11 mouse cellular contexts compared by ENCODE assay signal in genomic region chr2:13275874-13276273, GRCm38 (mm10). TPM values are rescaled to one million over a fixed set of nuclear protein-coding genes. Genes with fewer than 3 reads are reported as not detected.
DNase-seq lines count a peak whose midpoint lies in the region; ATAC-seq and TF ChIP-seq lines count a peak whose summit lies in the region.
"Had no signal": no experiment of that assay in that cellular context is flagged by ENCODE, and none has a peak within 500 bp of the region (broad histone marks: within the 10 kb centered on the region; RNA-seq: fewer than 3 reads in every experiment).

No protein-coding gene starts in this region.

- H3K27me3 ChIP-seq in heart, postnatal 0 days (ENCODE audit: control insufficient read depth, insufficient read depth, low read length), result no peaks in the 10 kb centered on the region
- H3K27me3 ChIP-seq in midbrain, embryonic 11.5 days (ENCODE audit: control insufficient read depth, insufficient read depth, low read length), result no peaks in the 10 kb centered on the region
- no peaks in the 10 kb centered on the region for H3K27me3 ChIP-seq in midbrain, embryonic 14.5 days (ENCODE audit: control insufficient read depth, insufficient read depth, low read length)
- H3K27me3 ChIP-seq in small intestine, adult 2 months (ENCODE audit: control insufficient read depth, insufficient read depth, low read length), result no peaks in the 10 kb centered on the region
- H3K27me3 ChIP-seq in forebrain, embryonic 10.5 days (ENCODE audit: poor library complexity, severe bottlenecking), result no peaks in the 10 kb centered on the region
- H3K27me3 ChIP-seq: embryonic facial prominence, embryonic 12.5 days; midbrain, embryonic 13.5 days had no signal

- 0 out of 2 replicates have a peak, but pooled peaks cover under 1% of the 10 kb centered on the region for H3K4me1 ChIP-seq in heart, postnatal 0 days (ENCODE audit: control insufficient read depth, insufficient read depth)
- H3K4me1 ChIP-seq in midbrain, embryonic 11.5 days (ENCODE audit: control insufficient read depth, insufficient read depth, low read length), result peaks cover under 1% of the 10 kb centered on the region; the same call in 1 of the 2 replicates
- no peaks in the 10 kb centered on the region; the same call in 1 of the 2 replicates for H3K4me1 ChIP-seq in midbrain, embryonic 14.5 days (ENCODE audit: control insufficient read depth, insufficient read depth, low read length)
- H3K4me1 ChIP-seq in small intestine, adult 2 months (ENCODE audit: control insufficient read depth, insufficient read depth, insufficient read length, low read length), result no peaks in the 10 kb centered on the region
- H3K4me1 ChIP-seq in forebrain, embryonic 10.5 days, result peaks cover 7% of the 10 kb centered on the region

- no peak overlapping the region for H3K4me3 ChIP-seq in heart, postnatal 0 days (ENCODE audit: low read depth, low read length)
- H3K4me3 ChIP-seq in midbrain, embryonic 11.5 days (ENCODE audit: low read depth, low read length), result no peak overlapping the region
- H3K4me3 ChIP-seq in midbrain, embryonic 14.5 days (replicated peaks; ENCODE audit: low read depth, low read length), result no peak overlapping the region
- no peak overlapping the region for H3K4me3 ChIP-seq in small intestine, adult 2 months (ENCODE audit: low read depth, low read length)
- no peak overlapping the region for H3K4me3 ChIP-seq in forebrain, embryonic 10.5 days
- H3K4me3 ChIP-seq: embryonic facial prominence, embryonic 12.5 days; midbrain, embryonic 13.5 days had no signal

- TF ChIP-seq CTCF in heart, postnatal 0 days (IDR thresholded peaks at IDR 0.05; ENCODE audit: low read depth), result 0 out of 2 replicates have a peak, but pooled peaks have one; percentile 12
- peak; percentile 45; the same call in 1 of the 2 replicates for TF ChIP-seq CTCF in small intestine, adult 2 months (IDR thresholded peaks at IDR 0.05; ENCODE audit: extremely low read depth, insufficient read length, insufficient replicate concordance, low read depth, low read length)

- H3K4me2 ChIP-seq in heart, postnatal 0 days (ENCODE audit: low read depth, low read length), result no peak overlapping the region
- H3K4me2 ChIP-seq in midbrain, embryonic 11.5 days, result no peak overlapping the region
- H3K4me2 ChIP-seq in midbrain, embryonic 14.5 days (ENCODE audit: low read length), result no peak overlapping the region
- H3K4me2 ChIP-seq: embryonic facial prominence, embryonic 12.5 days; midbrain, embryonic 13.5 days had no signal

- TF ChIP-seq POLR2A in small intestine, adult 2 months (IDR thresholded peaks at IDR 0.05; ENCODE audit: low read depth, low read length), result no peak

- intact Hi-C loops in heart, postnatal 10 days (cut with DNase I), result loop anchor here (5.0 kb wide), 3 partner anchors 581 to 1016 kb away; no protein-coding TSS in a partner anchor

- no peak for TF ChIP-seq EP300 in heart, postnatal 0 days (IDR thresholded peaks at IDR 0.05; ENCODE audit: low read depth)

- no peak for ATAC-seq in heart, postnatal 0 days (ENCODE audit: insufficient read depth, low read depth)
- no peak for ATAC-seq in midbrain, embryonic 11.5 days (ENCODE audit: low FRiP score)
- no peak for ATAC-seq in midbrain, embryonic 14.5 days (ENCODE audit: low FRiP score, low TSS enrichment)
- ATAC-seq: midbrain, embryonic 13.5 days had no signal

- H3K27ac ChIP-seq in heart, postnatal 0 days (ENCODE audit: low read depth), result no peak overlapping the region
- H3K27ac ChIP-seq in midbrain, embryonic 11.5 days (ENCODE audit: low read depth, low read length), result no peak overlapping the region
- no peak overlapping the region for H3K27ac ChIP-seq in midbrain, embryonic 14.5 days (replicated peaks; ENCODE audit: low read depth, low read length)
- H3K27ac ChIP-seq in small intestine, adult 2 months (ENCODE audit: insufficient read depth, low read depth, low read length), result no peak overlapping the region
- H3K27ac ChIP-seq in forebrain, embryonic 10.5 days, result no peak overlapping the region
- H3K27ac ChIP-seq: embryonic facial prominence, embryonic 12.5 days; midbrain, embryonic 13.5 days had no signal

- 57% methylated on average over 7 of the region's 7 CpGs for WGBS in heart, postnatal 0 days
- 52% methylated on average over 7 of the region's 7 CpGs for WGBS in midbrain, embryonic 11.5 days
- 57% methylated on average over 7 of the region's 7 CpGs for WGBS in midbrain, embryonic 14.5 days
- WGBS in small intestine, adult 2 months, result 68% methylated on average over 7 of the region's 7 CpGs
- WGBS in forebrain, embryonic 10.5 days, result 56% methylated on average over 7 of the region's 7 CpGs

- no peak for DNase-seq in heart, postnatal 0 days (ENCODE audit: low spot score)
- no peak for DNase-seq in heart, postnatal 10 days
- peak; percentile 90 for DNase-seq in midbrain, embryonic 11.5 days (ENCODE audit: low spot score, missing footprints)
- DNase-seq in midbrain, embryonic 14.5 days, result no peak
- peak; percentile 88 for DNase-seq in R1 (ENCODE audit: low read depth, low spot score)
- no peak for DNase-seq in adrenal gland, adult (ENCODE audit: inconsistent age in 2 of 2, low spot score in 1 of 2)
- DNase-seq in forebrain, embryonic 10.5 days (ENCODE audit: extremely low spot score, low spot score), result no peak
- DNase-seq: gastrocnemius, postnatal 14 days had no signal

- no peaks in the 10 kb centered on the region for H3K36me3 ChIP-seq in heart, postnatal 0 days (replicated peaks; ENCODE audit: control insufficient read depth, insufficient read depth, low read length)
- no peaks in the 10 kb centered on the region for H3K36me3 ChIP-seq in midbrain, embryonic 11.5 days (ENCODE audit: control insufficient read depth, insufficient read depth, low read length)
- H3K36me3 ChIP-seq in midbrain, embryonic 14.5 days (ENCODE audit: control insufficient read depth, insufficient read depth, low read length), result no peaks in the 10 kb centered on the region
- H3K36me3 ChIP-seq in small intestine, adult 2 months (ENCODE audit: control insufficient read depth, insufficient read depth, low read length), result peaks cover 5% of the 10 kb centered on the region; the same call in 1 of the 2 replicates
- H3K36me3 ChIP-seq in forebrain, embryonic 10.5 days (replicated peaks), result no peaks in the 10 kb centered on the region
- H3K36me3 ChIP-seq: embryonic facial prominence, embryonic 12.5 days; midbrain, embryonic 13.5 days had no signal

- no peak overlapping the region for H3K9ac ChIP-seq in heart, postnatal 0 days (replicated peaks; ENCODE audit: low read depth, low read length)
- no peak overlapping the region for H3K9ac ChIP-seq in midbrain, embryonic 11.5 days (ENCODE audit: low read length)
- no peak overlapping the region for H3K9ac ChIP-seq in midbrain, embryonic 14.5 days (replicated peaks; ENCODE audit: low read length)
- H3K9ac ChIP-seq: embryonic facial prominence, embryonic 12.5 days; midbrain, embryonic 13.5 days had no signal

- no peaks in the 10 kb centered on the region for H3K9me3 ChIP-seq in heart, postnatal 0 days (replicated peaks; ENCODE audit: control insufficient read depth, low read length)
- H3K9me3 ChIP-seq in midbrain, embryonic 11.5 days (ENCODE audit: control insufficient read depth, low read length), result no peaks in the 10 kb centered on the region
- H3K9me3 ChIP-seq in midbrain, embryonic 14.5 days (ENCODE audit: control insufficient read depth, low read length), result no peaks in the 10 kb centered on the region
- no peaks in the 10 kb centered on the region for H3K9me3 ChIP-seq in forebrain, embryonic 10.5 days
- H3K9me3 ChIP-seq: embryonic facial prominence, embryonic 12.5 days; midbrain, embryonic 13.5 days had no signal

RNA-seq across cellular contexts. Expression of gene Rsu1, which starts 4.7 kb away (rescaled TPM):
- total RNA-seq in heart, postnatal 0 days (2014; rRNA removed; ENCODE audit: low replicate concordance), result 175 and 202 TPM in 2 replicates
- polyA plus RNA-seq in heart, postnatal 0 days (2015; fragmentation: Nextera tagmentation; extraction: Ambion mirVana), result 125 and 126 TPM in 2 replicates
- 100 to 1,000 TPM in 1 of 2 experiments, 10 to 100 TPM in 1; 98.4 to 102 TPM for total RNA-seq in heart, postnatal 10 days (2021)
- 73.1 and 78.0 TPM in 2 replicates for polyA plus RNA-seq in midbrain, embryonic 11.5 days (2014; fragmentation: Nextera tagmentation; extraction: Ambion mirVana)
- 49.0 and 58.7 TPM in 2 replicates for polyA plus RNA-seq in midbrain, embryonic 14.5 days (2014; fragmentation: Nextera tagmentation; extraction: Ambion mirVana)
- 21.0 and 21.3 TPM in 2 replicates for polyA plus RNA-seq in small intestine, adult 2 months (2012; rRNA removed)
- 62.0 and 62.4 TPM in 2 replicates for polyA plus RNA-seq in forebrain, embryonic 10.5 days (2016; fragmentation: Nextera tagmentation; extraction: Ambion mirVana)

Comparison
In these comparisons a context has a peak if more than half of its experiments do, and no peak if none do; other contexts are left out.
1. DNase-seq: peak in midbrain, embryonic 11.5 days (single experiment) and R1 (single experiment); none in heart, postnatal 0 days (single experiment), heart, postnatal 10 days (0 of 2), midbrain, embryonic 14.5 days (single experiment), adrenal gland, adult (0 of 2) and forebrain, embryonic 10.5 days (single experiment).